Comparison of ENCODE assay signal across 8 mouse cellular contexts in the genomic region with DNA sequence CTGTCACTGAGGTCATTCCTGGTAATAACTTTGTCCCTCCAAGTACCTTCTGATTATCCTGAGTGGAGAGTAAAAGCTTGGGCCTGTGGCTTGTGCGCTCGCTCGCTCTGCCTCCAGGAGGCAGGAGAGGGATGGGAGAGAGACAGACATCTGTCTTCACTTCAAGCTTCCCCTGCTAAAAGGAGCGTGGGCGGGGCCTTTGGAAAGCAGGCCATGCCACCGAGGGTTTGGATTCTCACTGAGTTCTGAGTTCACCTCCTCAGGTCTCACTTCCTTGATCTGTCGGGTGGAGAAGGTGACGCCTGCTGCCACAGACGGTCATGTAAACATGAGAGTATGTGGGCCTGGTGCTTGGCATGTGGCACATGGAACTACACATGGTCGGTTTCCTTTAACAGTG. TPM values are rescaled to one million over a fixed set of nuclear protein-coding genes. Genes with fewer than 3 reads are reported as not detected.
A peak's percentile ranks its signal among the peaks of the same experiment; 100 is the strongest.
DNase-seq lines count a peak whose midpoint lies in the region; ATAC-seq and TF ChIP-seq lines count a peak whose summit lies in the region.

No protein-coding gene starts in this region.

- no peak overlapping the region for H3K4me2 ChIP-seq in forebrain, embryonic 11.5 days (ENCODE audit: low read depth, low read length, severe bottlenecking)
- H3K4me2 ChIP-seq in forebrain, embryonic 12.5 days = no peak overlapping the region
- no peak overlapping the region for H3K4me2 ChIP-seq in liver, embryonic 11.5 days

- H3K27me3 ChIP-seq in forebrain, embryonic 11.5 days (ENCODE audit: control insufficient read depth, insufficient read depth, low read length) = no peaks in the 10 kb centered on the region
- H3K27me3 ChIP-seq in forebrain, embryonic 12.5 days = no peaks in the 10 kb centered on the region
- H3K27me3 ChIP-seq in liver, adult 2 months (ENCODE audit: control insufficient read depth, insufficient read depth, low read length) = no peaks in the 10 kb centered on the region
- H3K27me3 ChIP-seq in liver, embryonic 11.5 days (replicated peaks; ENCODE audit: control insufficient read depth, insufficient read depth, low read length) = no peaks in the 10 kb centered on the region

- H3K4me3 ChIP-seq in forebrain, embryonic 11.5 days (ENCODE audit: low read depth, low read length) = no peak overlapping the region
- no peak overlapping the region for H3K4me3 ChIP-seq in forebrain, embryonic 12.5 days (replicated peaks)
- no peak overlapping the region for H3K4me3 ChIP-seq in liver, adult 2 months (ENCODE audit: insufficient read depth, low read depth, low read length)
- H3K4me3 ChIP-seq in liver, embryonic 11.5 days (ENCODE audit: low read depth, low read length) = no peak overlapping the region

- peaks cover 12% of the 10 kb centered on the region; the same call in 1 of the 2 replicates for H3K4me1 ChIP-seq in forebrain, embryonic 11.5 days (replicated peaks; ENCODE audit: control insufficient read depth, insufficient read depth, low read length)
- H3K4me1 ChIP-seq in forebrain, embryonic 12.5 days = peaks cover 35% of the 10 kb centered on the region
- peaks cover 7% of the 10 kb centered on the region for H3K4me1 ChIP-seq in liver, adult 2 months (ENCODE audit: control insufficient read depth, insufficient read depth, low read length)
- peaks cover 19% of the 10 kb centered on the region for H3K4me1 ChIP-seq in liver, embryonic 11.5 days (replicated peaks; ENCODE audit: control insufficient read depth, insufficient read depth, low read length)

- no peak overlapping the region for H3K9ac ChIP-seq in forebrain, embryonic 11.5 days (ENCODE audit: low read length)
- H3K9ac ChIP-seq in forebrain, embryonic 12.5 days = no peak overlapping the region
- H3K9ac ChIP-seq in liver, adult 2 months (ENCODE audit: low read depth, low read length) = no peak overlapping the region
- H3K9ac ChIP-seq in liver, embryonic 11.5 days (ENCODE audit: low read depth, low read length) = no peak overlapping the region

- 0 out of 2 replicates have a peak, but pooled peaks have one; percentile 11 for TF ChIP-seq CTCF in liver, adult 2 months (IDR thresholded peaks at IDR 0.05; ENCODE audit: low read depth, low read length)

- intact Hi-C loops in heart, postnatal 10 days (cut with DNase I) = no loop called here

- TF ChIP-seq POLR2A in liver, adult 2 months (IDR thresholded peaks at IDR 0.05; ENCODE audit: extremely low read depth, insufficient read depth, low read length) = no peak

- no peak overlapping the region for H3K27ac ChIP-seq in forebrain, embryonic 11.5 days (ENCODE audit: low read depth, low read length)
- H3K27ac ChIP-seq in forebrain, embryonic 12.5 days = no peak overlapping the region
- H3K27ac ChIP-seq in liver, adult 2 months (replicated peaks; ENCODE audit: insufficient read depth, low read depth, low read length) = no peak overlapping the region
- no peak overlapping the region for H3K27ac ChIP-seq in liver, embryonic 11.5 days (ENCODE audit: low read depth, low read length)

- peak; percentile 65 for DNase-seq in forebrain, embryonic 11.5 days (ENCODE audit: low spot score)
- no peak for DNase-seq in liver, adult 2 months (ENCODE audit: extremely low read depth, low read depth, low spot score)
- DNase-seq in liver, embryonic 11.5 days (ENCODE audit: low spot score) = no peak
- peak; percentile 66 to 73 for DNase-seq in heart, postnatal 10 days
- DNase-seq in right cerebral cortex, adult 2 months (ENCODE audit: low spot score in 2 of 2) = no peak
- no peak for DNase-seq in left cerebral cortex, adult 8-10 months (ENCODE audit: low spot score in 2 of 2)

- no peaks in the 10 kb centered on the region for H3K36me3 ChIP-seq in forebrain, embryonic 11.5 days (ENCODE audit: control insufficient read depth, insufficient read depth, low read length)
- H3K36me3 ChIP-seq in forebrain, embryonic 12.5 days (replicated peaks) = peaks cover 39% of the 10 kb centered on the region
- H3K36me3 ChIP-seq in liver, adult 2 months (ENCODE audit: control insufficient read depth, insufficient read depth, low read length) = peaks cover 6% of the 10 kb centered on the region; the same call in 1 of the 2 replicates
- peaks cover 3% of the 10 kb centered on the region; the same call in 1 of the 2 replicates for H3K36me3 ChIP-seq in liver, embryonic 11.5 days (ENCODE audit: control insufficient read depth, insufficient read depth, low read length)

- peaks cover 20% of the 10 kb centered on the region; the same call in 1 of the 2 replicates for H3K79me2 ChIP-seq in liver, adult 2 months (ENCODE audit: control insufficient read depth, insufficient read depth, low read length)

- no peaks in the 10 kb centered on the region for H3K9me3 ChIP-seq in forebrain, embryonic 11.5 days (ENCODE audit: control insufficient read depth, low read length)
- H3K9me3 ChIP-seq in forebrain, embryonic 12.5 days = no peaks in the 10 kb centered on the region
- no peaks in the 10 kb centered on the region for H3K9me3 ChIP-seq in liver, embryonic 11.5 days (ENCODE audit: control insufficient read depth, low read length)

- no peak for ATAC-seq in forebrain, embryonic 11.5 days (replicated peaks; ENCODE audit: low FRiP score)
- no peak for ATAC-seq in forebrain, embryonic 12.5 days (ENCODE audit: low FRiP score)
- ATAC-seq in liver, embryonic 11.5 days (replicated peaks; ENCODE audit: low FRiP score) = no peak
- ATAC-seq in neutrophil, adult 5-6 weeks (ENCODE audit: extremely low read depth, insufficient number of reproducible peaks, low FRiP score, poor library complexity, severe bottlenecking) = peak; percentile 36; the same call in 1 of the 2 replicates

- WGBS in forebrain, embryonic 11.5 days = 74% methylated on average over 10 of the region's 10 CpGs
- WGBS in forebrain, embryonic 12.5 days = 77% methylated on average over 10 of the region's 10 CpGs
- WGBS in liver, adult 2 months = 81% methylated on average over 10 of the region's 10 CpGs
- 59% methylated on average over 10 of the region's 10 CpGs for whole genome bisulfite sequencing in liver, embryonic 11.5 days

RNA-seq across cellular contexts. Expression of a gene that starts 6.8 kb away (rescaled TPM):
- 57.1 and 61.7 TPM in 2 replicates for polyA plus RNA-seq in forebrain, embryonic 11.5 days (2014; fragmentation: Nextera tagmentation; extraction: Ambion mirVana)
- 64.4 and 66.5 TPM in 2 replicates for polyA plus RNA-seq in forebrain, embryonic 12.5 days (2016; fragmentation: Nextera tagmentation; extraction: Ambion mirVana)
- 3.0 and 4.0 TPM in 2 replicates for total RNA-seq in liver, adult 2 months (2014; rRNA removed)
- polyA plus RNA-seq in liver, adult 2 months (2012; rRNA removed) = 3.0 and 3.8 TPM in 2 replicates
- 18.2 and 21.1 TPM in 2 replicates for polyA plus RNA-seq in liver, embryonic 11.5 days (2014; fragmentation: Nextera tagmentation; extraction: Ambion mirVana)
- total RNA-seq in heart, postnatal 10 days (2021) = 10 to 100 TPM; 11.9 to 14.2 TPM
- total RNA-seq in neutrophil, adult 5-6 weeks (2017) = 26.6 and 28.3 TPM in 2 replicates
- total RNA-seq in left cerebral cortex, adult 8-10 months (2022) = 10 to 100 TPM; 62.3 to 67.1 (median 64.6) TPM

RNA-seq across cellular contexts. Expression of a gene that starts 44.2 kb away (rescaled TPM):
- 22.3 and 22.7 TPM in 2 replicates for polyA plus RNA-seq in forebrain, embryonic 11.5 days (2014; fragmentation: Nextera tagmentation; extraction: Ambion mirVana)
- 19.0 and 19.8 TPM in 2 replicates for polyA plus RNA-seq in forebrain, embryonic 12.5 days (2016; fragmentation: Nextera tagmentation; extraction: Ambion mirVana)
- total RNA-seq in liver, adult 2 months (2014; rRNA removed) = 2.0 and 2.7 TPM in 2 replicates
- 3.6 and 5.1 TPM in 2 replicates for polyA plus RNA-seq in liver, adult 2 months (2012; rRNA removed)
- polyA plus RNA-seq in liver, embryonic 11.5 days (2014; fragmentation: Nextera tagmentation; extraction: Ambion mirVana) = 13.7 and 14.0 TPM in 2 replicates
- 10 to 100 TPM; 24.7 to 26.3 TPM for total RNA-seq in heart, postnatal 10 days (2021)
- total RNA-seq in neutrophil, adult 5-6 weeks (2017) = 50.7 and 57.7 TPM in 2 replicates
- total RNA-seq in left cerebral cortex, adult 8-10 months (2022) = 10 to 100 TPM; 12.7 to 16.3 (median 14.7) TPM

Comparison
In these comparisons a context has a peak if more than half of its experiments do, and no peak if none do; other contexts are left out.
1. DNase-seq: peak in forebrain, embryonic 11.5 days (single experiment) and heart, postnatal 10 days (2 of 2); none in liver, adult 2 months (single experiment), liver, embryonic 11.5 days (single experiment), right cerebral cortex, adult 2 months (0 of 2) and left cerebral cortex, adult 8-10 months (0 of 2).